Mouse (Mus musculus) neural tube, embryonic 13.5 days (tissue): ENCODE measurements around the gene Fam53b. TPM values are rescaled to one million over a fixed set of nuclear protein-coding genes. Genes with fewer than 3 reads are reported as not detected.
A peak's percentile ranks its signal among the peaks of the same experiment; 100 is the strongest.

Experiments used
- ATAC-seq: fragments of 200-750 bp; cut with Nextera tagmentation; 2 replicates; pipeline ENCODE4 v1.8.0; 2017; ENCODE audit warnings: low read depth, mild to moderate bottlenecking, moderate TSS enrichment, moderate library complexity
- H3K27ac ChIP-seq: fragments of 300-500 bp; sonication (generic); replicated peaks from 2 replicates; pipeline ENCODE4 v1.5.1; 2015; ENCODE audit warnings: moderate library complexity, mild to moderate bottlenecking, inconsistent platforms
- H3K27me3 ChIP-seq: fragments of 300-500 bp; sonication (generic); 2 replicates; pipeline ENCODE4 v1.6.1; 2015; ENCODE audit warnings: mild to moderate bottlenecking, inconsistent platforms
- H3K36me3 ChIP-seq: fragments of 300-500 bp; sonication (generic); 2 replicates; pipeline ENCODE4 v1.6.1; 2015; ENCODE audit warnings: mild to moderate bottlenecking, inconsistent platforms
- H3K4me1 ChIP-seq: fragments of 300-500 bp; sonication (generic); replicated peaks from 2 replicates; pipeline ENCODE4 v1.6.1; 2015; ENCODE audit warnings: inconsistent platforms
- H3K4me2 ChIP-seq: fragments of 300-500 bp; sonication (generic); 2 replicates; pipeline ENCODE4 v1.6.1; 2015; ENCODE audit warnings: inconsistent platforms, mild to moderate bottlenecking, moderate library complexity
- H3K4me3 ChIP-seq: fragments of 300-500 bp; sonication (generic); 2 replicates; pipeline ENCODE4 v1.5.1; 2015; ENCODE audit warnings: mild to moderate bottlenecking, inconsistent platforms
- H3K9ac ChIP-seq: fragments of 300-500 bp; sonication (generic); 2 replicates; pipeline ENCODE4 v1.6.1; 2015; ENCODE audit warnings: moderate library complexity, mild to moderate bottlenecking, inconsistent platforms
- H3K9me3 ChIP-seq: fragments of 300-500 bp; sonication (generic); 2 replicates; pipeline ENCODE4 v1.6.1; 2016; ENCODE audit warnings: inconsistent platforms
- WGBS: fragments of 180-500 bp; shearing (Covaris S2); methylation state at CpG from one replicate; pipeline ENCODE4 v1.1.7; 2015; 5-methylcytosine and 5-hydroxymethylcytosine counted together
- polyA plus RNA-seq: library from polyadenylated mRNA; unstranded; fragments of >200 nt; fragmentation: Nextera tagmentation; extraction: Ambion mirVana; gene quantifications from 2 replicates; pipeline ENCODE4 v1.2.1, GENCODE M21; 2015

The Fam53b gene
- polyA plus RNA-seq, 1 experiment from 2014 or later: 13.9 TPM

DNA sequence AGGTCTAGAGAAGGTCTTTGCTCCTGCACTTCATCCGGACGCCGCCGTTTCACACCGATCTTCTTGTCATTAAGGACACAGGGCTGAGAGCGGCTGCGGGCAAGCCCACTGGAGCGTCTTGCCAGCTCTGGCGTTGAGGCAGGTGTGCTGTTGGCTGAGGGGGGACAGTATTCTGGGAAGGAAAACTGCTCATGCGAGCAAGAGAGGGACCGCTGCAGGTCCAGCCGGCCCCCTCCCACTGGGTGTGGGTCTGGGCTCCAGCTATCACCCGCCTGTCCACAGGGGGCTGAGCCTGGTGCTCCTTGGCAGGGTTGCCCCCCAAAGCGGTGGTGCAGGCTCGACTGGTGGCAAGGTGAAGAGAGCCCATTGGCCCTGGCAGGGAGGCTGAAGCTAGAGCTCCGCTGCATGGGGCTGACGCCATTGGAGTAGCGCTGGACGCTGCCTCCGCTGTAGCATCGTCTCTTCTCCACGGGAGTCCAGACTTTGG is 54.2 kb downstream of the Fam53b start:
- Histone ChIP-seq H3K4me1 (peaks cover 11% of the 10 kb centered on the region), H3K36me3 (peaks cover 40% of the 10 kb centered on the region), H3K4me3 (no peak overlapping the region), H3K27me3 (no peaks in the 10 kb centered on the region), H3K27ac (0 out of 2 replicates have a peak overlapping the region, but pooled peaks have one; percentile 5), H3K9ac (no peak overlapping the region), H3K4me2 (no peak overlapping the region), H3K9me3 (no peaks in the 10 kb centered on the region)
- no peak for ATAC-seq
- WGBS: 93% methylated on average over 22 of the region's 22 CpGs

DNA sequence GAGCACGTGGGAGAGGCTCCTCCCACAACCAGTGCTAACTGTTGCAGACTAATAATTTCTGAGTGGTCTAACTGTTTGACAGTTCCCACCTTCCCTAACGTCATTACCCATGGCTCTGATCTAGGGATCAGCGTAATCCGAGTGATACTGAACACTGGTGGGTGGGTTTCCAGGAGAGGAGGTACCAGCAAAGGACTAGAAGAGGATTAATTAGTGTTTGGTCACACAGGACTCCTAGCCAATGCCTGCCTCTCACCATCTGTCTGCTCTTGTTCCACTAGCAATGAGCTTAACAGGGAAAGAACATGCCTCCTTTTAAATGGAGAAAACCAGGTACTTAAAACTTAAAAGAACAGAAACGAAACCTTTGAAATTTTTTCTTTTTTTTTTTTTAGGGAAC is 54.8 kb downstream of the Fam53b start:
- H3K9me3 ChIP-seq: no peaks in the 10 kb centered on the region
- peaks cover 36% of the 10 kb centered on the region for H3K36me3 ChIP-seq
- peaks cover 17% of the 10 kb centered on the region for H3K4me1 ChIP-seq
- no peak overlapping the region for H3K4me2 ChIP-seq
- H3K9ac ChIP-seq: no peak overlapping the region
- H3K4me3 ChIP-seq: no peak overlapping the region
- H3K27ac ChIP-seq: no peak overlapping the region
- ATAC-seq: no peak
- WGBS: 83% methylated on average over 5 of the region's 5 CpGs
- no peaks in the 10 kb centered on the region for H3K27me3 ChIP-seq

DNA sequence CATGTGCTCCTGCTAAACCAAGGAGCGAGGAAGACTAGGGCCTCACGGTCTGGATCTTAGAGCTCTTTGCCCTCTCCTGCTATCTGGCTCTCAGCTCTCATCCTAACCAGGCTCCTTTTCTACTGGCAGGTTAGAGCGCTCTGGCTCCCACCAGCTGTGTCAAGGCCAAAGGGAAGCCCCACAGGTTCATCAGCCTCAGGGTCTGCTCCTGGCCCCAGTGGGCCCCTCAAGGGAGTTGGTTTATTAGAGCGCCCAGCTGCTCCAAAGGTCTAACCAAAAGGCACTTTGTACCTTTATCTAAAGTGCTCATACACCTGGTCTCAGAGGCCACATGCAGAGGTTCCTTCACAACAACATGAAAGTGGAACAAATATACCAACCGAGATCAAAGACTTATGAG is 57.4 kb downstream of the Fam53b start:
- ATAC-seq: no peak
- 89% methylated on average over 5 of the region's 5 CpGs for WGBS

DNA sequence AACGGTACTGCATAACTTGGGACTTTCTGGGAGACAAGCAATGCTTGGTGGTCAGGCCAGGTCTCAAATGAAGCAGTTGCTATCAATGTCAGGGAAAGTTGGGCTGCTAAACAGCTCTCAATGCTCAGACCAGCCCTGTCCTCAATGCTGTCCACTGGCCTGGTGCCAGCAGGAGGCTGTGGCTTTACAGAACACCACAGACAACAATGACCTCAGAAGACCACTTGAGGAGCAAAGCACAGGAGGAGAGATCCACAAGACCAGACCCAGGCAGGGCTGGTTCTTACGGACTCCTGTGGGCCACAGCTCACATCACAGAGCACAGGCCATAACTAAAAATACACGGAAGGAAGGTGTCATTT is 59.3 kb downstream of the Fam53b start:
- 58% methylated on average over 3 of the region's 3 CpGs for WGBS
- Histone ChIP-seq H3K9ac (no peak overlapping the region), H3K4me3 (no peak overlapping the region), H3K27ac (peak overlapping the region; percentile 65), H3K4me1 (peaks cover 39% of the 10 kb centered on the region), H3K27me3 (no peaks in the 10 kb centered on the region), H3K9me3 (no peaks in the 10 kb centered on the region), H3K36me3 (peaks cover 25% of the 10 kb centered on the region), H3K4me2 (no peak overlapping the region)
- ATAC-seq: no peak

More for the DNA sequence above, 57.4 kb downstream of the Fam53b start:
- H3K36me3 ChIP-seq: peaks cover 27% of the 10 kb centered on the region
- no peaks in the 10 kb centered on the region for H3K27me3 ChIP-seq
- H3K4me2 ChIP-seq: no peak overlapping the region
- no peak overlapping the region for H3K27ac ChIP-seq
- H3K4me1 ChIP-seq: peaks cover 39% of the 10 kb centered on the region
- no peak overlapping the region for H3K4me3 ChIP-seq
- no peaks in the 10 kb centered on the region for H3K9me3 ChIP-seq
- H3K9ac ChIP-seq: no peak overlapping the region

DNA sequence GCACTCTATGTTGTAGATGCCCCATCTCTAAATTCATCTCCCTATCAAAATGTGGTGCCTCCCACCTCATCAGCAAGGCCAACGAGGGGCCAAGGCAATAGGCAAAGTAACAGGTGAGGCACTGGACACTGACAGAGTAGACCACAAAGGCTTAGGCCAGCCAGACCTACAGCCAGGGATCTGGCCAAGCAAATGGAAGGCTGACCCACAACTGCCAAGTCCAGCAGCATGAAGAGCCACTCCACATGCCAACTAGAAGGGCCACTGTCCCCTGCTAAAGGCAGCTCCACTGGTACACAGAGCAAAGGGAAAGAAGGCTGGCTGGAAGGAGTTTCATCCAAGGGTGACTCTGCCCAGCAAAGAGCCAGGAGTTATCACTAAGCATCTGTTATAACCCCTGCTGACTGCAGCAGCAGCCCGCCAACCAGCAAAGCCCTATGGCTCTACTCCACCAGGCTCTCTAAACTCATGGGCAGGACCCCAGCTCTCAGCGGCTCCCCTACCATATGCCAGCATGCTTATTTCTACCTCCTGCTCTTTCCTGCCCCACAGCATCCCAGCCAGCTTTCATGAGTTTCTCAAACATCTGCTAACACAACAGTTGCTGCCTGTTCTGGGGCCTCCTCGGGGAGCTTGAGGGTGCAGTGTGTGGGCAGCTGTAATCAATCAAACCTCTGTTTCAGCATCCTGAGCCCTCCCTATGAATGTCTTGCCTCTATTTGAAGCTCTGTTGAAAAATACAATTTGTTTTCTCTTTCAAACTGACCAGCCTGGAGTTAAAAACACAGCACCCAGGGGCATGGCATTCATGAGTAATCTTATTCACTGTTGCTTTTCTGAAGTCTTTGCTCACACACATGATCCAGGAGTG is 59.9 kb downstream of the Fam53b start:
- H3K27me3 ChIP-seq: no peaks in the 10 kb centered on the region
- ATAC-seq: 0 out of 2 replicates have a peak, but pooled peaks have one; percentile 54
- peak overlapping the region; percentile 65 for H3K27ac ChIP-seq
- peaks cover 39% of the 10 kb centered on the region for H3K4me1 ChIP-seq
- no peaks in the 10 kb centered on the region for H3K9me3 ChIP-seq
- no peak overlapping the region for H3K4me2 ChIP-seq
- 54% methylated on average over 4 of the region's 4 CpGs for WGBS
- peaks cover 20% of the 10 kb centered on the region; the same call in 1 of the 2 replicates for H3K36me3 ChIP-seq
- H3K9ac ChIP-seq: no peak overlapping the region
- no peak overlapping the region for H3K4me3 ChIP-seq

DNA sequence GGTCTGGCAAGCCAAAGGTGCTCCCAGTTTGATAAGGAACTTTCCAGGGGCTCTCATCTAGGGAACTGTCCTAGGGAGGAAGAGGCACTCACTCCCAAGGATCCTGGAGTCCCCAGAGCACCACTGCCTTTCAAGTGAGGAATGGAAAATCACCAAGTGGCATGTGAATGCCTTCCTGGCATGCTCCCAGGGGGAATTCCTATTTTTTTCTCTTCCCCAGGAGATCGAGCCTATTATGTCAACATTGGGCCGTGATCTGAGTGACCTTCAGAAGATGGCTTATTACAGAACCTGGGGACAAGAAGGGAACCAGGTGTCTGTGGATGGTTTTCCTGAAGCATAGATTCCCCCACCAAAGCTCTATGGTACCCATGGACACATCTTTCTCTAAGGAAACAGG is 62.0 kb downstream of the Fam53b start:
- H3K9ac ChIP-seq: no peak overlapping the region
- H3K4me2 ChIP-seq: no peak overlapping the region
- H3K9me3 ChIP-seq: no peaks in the 10 kb centered on the region
- ATAC-seq: no peak
- no peak overlapping the region for H3K27ac ChIP-seq
- peaks cover 39% of the 10 kb centered on the region for H3K4me1 ChIP-seq
- 0 out of 2 replicates have a peak, but pooled peaks cover 5% of the 10 kb centered on the region for H3K36me3 ChIP-seq
- 77% methylated on average over 2 of the region's 2 CpGs for WGBS
- H3K27me3 ChIP-seq: no peaks in the 10 kb centered on the region
- H3K4me3 ChIP-seq: no peak overlapping the region

DNA sequence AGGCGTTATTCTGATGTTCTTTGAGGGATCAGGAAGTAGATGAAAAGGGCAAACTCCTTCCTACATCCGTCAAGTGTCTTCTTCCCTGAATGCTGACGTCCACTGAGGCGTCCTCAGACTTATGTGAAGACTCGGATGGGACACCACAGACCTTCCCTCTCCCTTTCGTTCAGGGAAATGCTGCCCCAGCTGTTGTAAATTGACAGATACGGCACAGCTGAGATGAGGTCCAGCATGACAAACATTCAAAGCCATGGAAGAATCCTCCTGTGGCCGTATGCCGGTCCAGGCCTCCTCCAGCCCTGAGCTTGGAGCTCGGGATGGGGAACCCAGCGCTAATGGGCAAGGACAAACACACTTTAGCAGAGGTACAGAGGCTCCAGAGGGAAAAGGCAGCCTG is 64.2 kb downstream of the Fam53b start:
- Histone ChIP-seq H3K9ac (no peak overlapping the region), H3K4me1 (peaks cover 28% of the 10 kb centered on the region), H3K27ac (no peak overlapping the region), H3K4me2 (no peak overlapping the region), H3K27me3 (no peaks in the 10 kb centered on the region), H3K36me3 (0 out of 2 replicates have a peak, but pooled peaks cover 4% of the 10 kb centered on the region), H3K9me3 (no peaks in the 10 kb centered on the region), H3K4me3 (no peak overlapping the region)
- 91% methylated on average over 11 of the region's 11 CpGs for WGBS
- no peak for ATAC-seq

DNA sequence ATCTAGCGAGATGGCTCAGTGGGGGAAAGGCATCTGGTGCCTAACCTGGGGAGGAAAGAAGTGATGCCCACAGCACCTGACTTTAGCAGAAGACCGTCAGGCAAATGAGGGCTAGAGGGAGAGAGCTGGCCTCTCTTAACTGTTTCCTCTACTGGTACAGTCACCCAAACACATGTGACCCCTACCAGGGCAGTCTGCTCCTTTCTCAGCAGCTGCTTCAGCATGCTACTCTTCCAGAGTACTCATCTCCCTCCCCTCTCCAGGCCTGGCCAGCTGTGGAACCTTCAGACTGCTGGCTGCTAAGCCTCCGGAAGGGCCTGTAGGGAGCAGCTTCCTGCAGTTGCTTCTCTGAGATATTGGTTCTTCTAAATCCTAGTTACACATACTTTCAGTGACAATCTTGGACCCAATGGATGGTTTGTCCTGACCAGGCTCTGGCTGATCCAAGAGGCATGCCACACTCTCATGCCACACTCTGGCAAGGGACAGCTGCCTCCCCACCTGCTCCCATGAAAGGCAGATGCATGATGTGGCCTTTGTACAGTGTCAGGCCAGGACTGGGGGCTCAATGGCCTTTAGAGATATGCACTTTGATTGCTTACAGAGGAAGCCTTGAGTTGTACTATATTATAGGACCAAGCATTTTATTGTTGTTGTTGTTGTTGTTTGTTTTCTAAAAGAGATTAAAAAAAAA is 65.5 kb downstream of the Fam53b start:
- Histone ChIP-seq H3K4me3 (no peak overlapping the region), H3K36me3 (0 out of 2 replicates have a peak, but pooled peaks cover 4% of the 10 kb centered on the region), H3K4me1 (peaks cover 16% of the 10 kb centered on the region; the same call in 1 of the 2 replicates), H3K27ac (no peak overlapping the region), H3K9ac (no peak overlapping the region), H3K27me3 (no peaks in the 10 kb centered on the region), H3K4me2 (no peak overlapping the region), H3K9me3 (no peaks in the 10 kb centered on the region)
- ATAC-seq: no peak
- WGBS: 89% methylated on average over 3 of the region's 3 CpGs

DNA sequence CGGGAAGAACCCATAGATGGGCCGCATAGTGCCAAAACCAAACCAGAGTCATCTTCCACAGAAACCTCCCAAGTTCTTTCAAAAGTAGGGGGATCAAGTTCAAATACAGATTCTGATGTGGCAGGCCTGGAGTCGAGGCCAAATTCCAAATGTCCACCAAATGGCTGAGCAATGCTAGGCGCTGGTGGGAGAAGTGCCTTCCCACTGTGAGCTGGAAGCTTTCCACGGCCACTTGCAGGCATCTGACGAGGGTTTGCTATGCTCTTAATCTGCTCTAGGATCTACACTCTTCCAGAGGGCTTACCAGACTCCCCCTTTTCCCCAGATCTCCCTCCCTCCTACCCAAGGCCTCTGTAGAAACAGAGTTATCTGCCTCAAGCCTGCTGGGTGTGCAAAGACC is 66.6 kb downstream of the Fam53b start:
- 88% methylated on average over 6 of the region's 6 CpGs for WGBS
- no peaks in the 10 kb centered on the region for H3K27me3 ChIP-seq

DNA sequence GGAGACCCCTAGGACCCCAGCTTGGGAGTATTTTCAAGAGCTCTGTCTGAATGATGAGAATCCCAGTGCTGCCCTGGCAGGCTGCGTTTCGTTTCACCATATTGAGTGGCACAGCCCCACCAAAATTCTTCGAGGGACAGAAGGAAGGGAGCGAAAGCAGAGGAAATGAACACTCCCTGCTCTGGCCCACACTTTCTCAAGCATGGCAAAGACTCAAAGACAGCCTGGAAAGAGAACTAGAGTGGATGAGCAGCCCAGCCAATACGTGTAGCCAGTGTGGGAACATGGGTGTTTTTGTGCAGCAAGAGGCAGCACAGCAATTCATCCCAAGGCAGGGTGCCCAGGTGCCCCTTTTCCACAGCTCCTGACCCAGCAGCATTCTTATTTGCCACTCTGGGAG is 70.8 kb downstream of the Fam53b start:
- no peaks in the 10 kb centered on the region for H3K27me3 ChIP-seq
- no peak for ATAC-seq
- H3K4me3 ChIP-seq: no peak overlapping the region
- no peaks in the 10 kb centered on the region for H3K4me1 ChIP-seq
- H3K4me2 ChIP-seq: no peak overlapping the region
- 89% methylated on average over 5 of the region's 5 CpGs for WGBS
- no peak overlapping the region for H3K27ac ChIP-seq
- H3K9ac ChIP-seq: no peak overlapping the region
- H3K9me3 ChIP-seq: no peaks in the 10 kb centered on the region
- no peaks in the 10 kb centered on the region for H3K36me3 ChIP-seq

More for the DNA sequence above, 66.6 kb downstream of the Fam53b start:
- no peak for ATAC-seq
- Histone ChIP-seq H3K9ac (no peak overlapping the region), H3K4me3 (no peak overlapping the region), H3K4me1 (peaks cover 6% of the 10 kb centered on the region; the same call in 1 of the 2 replicates), H3K27ac (no peak overlapping the region), H3K36me3 (0 out of 2 replicates have a peak, but pooled peaks cover 4% of the 10 kb centered on the region), H3K9me3 (no peaks in the 10 kb centered on the region), H3K4me2 (no peak overlapping the region)

DNA sequence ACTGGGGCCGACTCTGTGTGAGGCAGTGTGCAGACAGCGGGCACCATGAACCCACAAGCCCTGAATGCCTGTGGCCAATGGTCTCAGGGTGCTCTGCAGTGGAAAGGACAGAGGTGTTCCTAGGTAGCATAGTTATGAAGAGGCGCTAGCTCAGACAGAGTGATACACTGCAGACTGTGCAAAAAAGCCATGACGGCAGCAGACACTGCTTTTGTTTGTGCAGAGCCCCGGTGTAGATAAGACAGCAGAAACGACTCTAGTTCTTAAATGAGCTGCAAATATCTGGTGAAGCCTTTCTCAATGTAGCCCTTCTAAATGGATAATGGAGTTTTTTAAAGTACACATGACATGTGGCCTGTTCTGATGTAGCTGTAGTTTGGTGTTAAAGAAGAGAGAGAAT is 73.9 kb downstream of the Fam53b start:
- WGBS: 92% methylated on average over 6 of the region's 6 CpGs
- Histone ChIP-seq H3K27me3 (no peaks in the 10 kb centered on the region), H3K4me1 (peaks cover 19% of the 10 kb centered on the region), H3K4me3 (no peak overlapping the region), H3K27ac (no peak overlapping the region), H3K36me3 (no peaks in the 10 kb centered on the region), H3K9ac (no peak overlapping the region), H3K4me2 (no peak overlapping the region), H3K9me3 (no peaks in the 10 kb centered on the region)
- no peak for ATAC-seq

DNA sequence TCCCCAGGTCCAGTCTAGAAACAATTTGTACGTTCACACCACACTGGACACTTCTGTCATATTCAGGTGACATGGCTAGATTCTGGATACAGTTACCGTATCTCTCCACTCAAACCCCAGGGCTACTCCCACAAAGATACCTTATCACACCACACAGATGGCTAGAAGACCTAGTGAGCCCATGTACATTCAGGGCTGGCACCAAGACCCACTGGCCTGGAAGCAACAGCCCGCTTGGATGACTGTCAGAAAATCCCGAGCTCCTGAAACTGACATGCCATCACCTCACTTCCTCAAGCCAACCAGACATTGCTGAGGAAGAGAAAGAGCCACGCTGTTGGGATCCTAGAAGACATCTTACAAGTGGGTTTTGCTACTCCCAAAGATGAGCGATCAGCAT is 74.8 kb downstream of the Fam53b start:
- H3K36me3 ChIP-seq: no peaks in the 10 kb centered on the region
- H3K27ac ChIP-seq: no peak overlapping the region
- H3K27me3 ChIP-seq: no peaks in the 10 kb centered on the region
- H3K9ac ChIP-seq: no peak overlapping the region
- H3K4me2 ChIP-seq: no peak overlapping the region
- ATAC-seq: no peak
- no peak overlapping the region for H3K4me3 ChIP-seq
- 92% methylated on average over 6 of the region's 6 CpGs for WGBS
- H3K4me1 ChIP-seq: peaks cover 28% of the 10 kb centered on the region
- no peaks in the 10 kb centered on the region for H3K9me3 ChIP-seq
